Mouse (Mus musculus) lung, postnatal 4 days (tissue): ENCODE results near the gene Dnaja3.

Experiments
- DNase-seq, 2 experiments: peaks; one replicate each; pipeline ENCODE4 v3.0.0; 2021

Gene Dnaja3

DNA sequence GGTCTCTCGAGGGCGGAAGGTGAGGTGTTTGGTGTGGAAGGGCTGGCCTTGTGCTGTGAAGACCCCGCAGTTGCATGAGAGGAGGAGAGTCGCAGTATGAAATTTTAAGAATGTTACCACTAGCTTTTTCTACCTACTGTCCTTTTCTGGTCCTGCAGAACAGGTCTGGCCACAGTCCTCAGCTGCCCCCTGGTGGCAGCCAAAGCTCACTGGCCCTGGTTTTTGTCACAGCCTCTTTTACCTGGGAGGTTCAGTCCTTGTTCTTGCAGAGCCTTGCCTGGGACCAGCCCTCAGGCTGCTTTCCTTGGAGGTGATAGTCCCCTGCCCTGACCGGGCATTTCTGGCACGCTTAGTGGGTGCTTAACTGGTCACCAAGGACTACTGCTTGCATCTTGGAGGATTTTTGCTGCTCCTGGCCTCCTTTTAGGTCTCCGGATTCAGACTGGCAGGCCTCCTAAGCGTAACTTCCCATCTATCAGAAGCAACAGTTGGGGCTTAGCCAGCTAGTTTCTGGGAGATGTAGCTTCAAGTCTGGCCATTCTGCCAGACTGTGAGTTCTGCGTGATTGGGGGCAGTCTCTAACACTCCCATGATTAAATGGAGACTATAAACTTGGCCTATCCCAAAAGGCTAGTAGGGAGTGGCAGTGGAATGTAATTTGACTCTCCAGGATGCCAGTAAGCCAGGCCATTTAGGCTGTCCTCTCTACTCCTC is 31.8 kb upstream of the Dnaja3 start:
- DNase-seq = peak; percentile 86 to 88

DNA sequence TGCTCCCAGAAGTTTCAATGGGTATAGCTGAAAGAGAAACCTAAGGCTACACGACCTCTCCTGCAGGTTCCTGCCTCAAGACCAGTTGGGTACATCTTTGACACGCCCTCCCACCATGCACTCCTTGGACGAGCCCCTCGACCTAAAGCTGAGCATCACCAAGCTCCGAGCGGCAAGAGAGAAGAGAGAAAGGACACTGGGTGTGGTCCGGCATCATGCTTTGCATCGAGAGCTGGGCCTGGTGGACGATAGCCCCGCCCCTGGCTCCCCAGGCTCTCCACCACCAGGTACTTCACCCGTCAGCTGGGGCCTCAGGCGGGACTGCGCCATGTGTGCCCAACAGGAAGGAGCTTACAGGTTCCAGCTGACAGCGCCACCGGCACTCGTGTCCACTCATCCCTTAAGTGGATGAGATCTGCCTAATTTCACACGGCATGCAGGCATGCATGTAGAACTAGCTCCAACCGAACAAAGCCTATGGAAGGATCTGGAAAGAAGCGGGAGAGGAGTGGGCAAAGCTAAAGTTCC is 31.2 kb upstream of the Dnaja3 start:
- peak in 1 of 2 experiments; percentile 67 for DNase-seq

- no peak for DNase-seq
Measured at GRCm38 (mm10) chr16:4611193-4611592, 28.6 kb upstream of the Dnaja3 start.

DNA sequence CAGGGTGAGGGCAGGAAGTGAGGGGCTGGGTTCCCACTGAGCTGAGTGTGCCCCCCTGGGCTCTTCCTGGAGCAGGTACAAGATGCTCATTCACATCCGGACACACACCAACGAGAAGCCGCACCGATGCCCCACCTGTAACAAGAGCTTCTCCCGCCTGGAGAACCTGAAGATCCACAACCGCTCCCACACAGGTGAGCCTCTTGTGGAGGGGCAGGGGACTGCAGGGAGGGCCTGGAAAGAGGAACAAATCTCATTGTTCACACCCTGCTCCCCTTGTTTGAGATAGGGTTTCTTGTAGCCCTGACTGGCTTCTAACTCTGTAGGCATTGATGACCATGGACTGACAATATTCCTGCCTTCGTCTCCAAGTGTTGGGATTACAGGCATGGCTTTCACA is 28.1 kb upstream of the Dnaja3 start:
- DNase-seq = no peak

- no peak for DNase-seq
Measured at GRCm38 (mm10) chr16:4613736-4614135, 26.1 kb upstream of the Dnaja3 start.

GRCm38 (mm10) chr16:4614639-4615038 is 25.1 kb upstream of the Dnaja3 start:
- DNase-seq = no peak

GRCm38 (mm10) chr16:4615297-4615696 is 24.5 kb upstream of the Dnaja3 start:
- no peak for DNase-seq

DNA sequence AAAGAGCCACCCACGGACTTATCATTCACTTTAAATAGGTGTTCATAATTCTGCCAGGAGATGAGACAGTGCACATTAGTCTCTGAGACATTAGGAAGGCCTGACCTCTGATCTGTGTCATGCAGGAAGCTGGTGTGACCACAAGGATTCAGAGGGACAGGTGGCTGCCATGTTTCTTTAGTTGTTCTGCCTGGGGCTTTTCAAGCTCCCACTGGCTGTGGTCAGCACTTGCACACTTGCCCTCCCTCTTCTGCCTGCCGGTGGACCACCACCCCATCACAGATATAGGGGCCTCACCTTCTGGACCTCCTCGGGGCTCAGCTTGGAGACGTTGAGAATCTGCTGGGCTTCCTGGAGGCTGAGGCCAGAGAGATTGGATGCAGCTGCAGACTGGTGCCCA is 23.0 kb upstream of the Dnaja3 start:
- no peak for DNase-seq

DNA sequence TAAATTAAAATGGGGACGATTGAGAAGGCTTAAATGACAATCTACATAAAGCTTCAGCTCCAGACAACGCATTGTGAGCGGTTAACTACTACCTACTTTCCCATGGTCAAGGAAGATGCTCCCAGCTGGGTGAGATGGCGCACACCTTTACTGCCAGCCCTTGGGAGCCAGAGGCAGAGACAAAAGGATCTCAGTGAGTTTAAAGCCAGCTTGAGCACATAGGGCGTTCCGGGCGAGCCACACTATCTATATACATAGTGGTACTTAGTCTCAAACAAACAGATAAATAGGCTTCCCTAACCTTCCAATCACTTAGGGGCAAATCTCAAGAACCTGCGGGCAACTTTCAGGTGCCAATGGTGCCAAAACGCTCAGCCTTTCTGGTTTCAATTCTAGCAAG is 15.7 kb upstream of the Dnaja3 start:
- DNase-seq = no peak

- peak; percentile 94 to 95 for DNase-seq
Measured at GRCm38 (mm10) chr16:4624481-4625110, 15.2 kb upstream of the Dnaja3 start, which contains the start of gene Pam16. Gene Pam16, minus strand, starts transcription at chr16:4624988.

DNA sequence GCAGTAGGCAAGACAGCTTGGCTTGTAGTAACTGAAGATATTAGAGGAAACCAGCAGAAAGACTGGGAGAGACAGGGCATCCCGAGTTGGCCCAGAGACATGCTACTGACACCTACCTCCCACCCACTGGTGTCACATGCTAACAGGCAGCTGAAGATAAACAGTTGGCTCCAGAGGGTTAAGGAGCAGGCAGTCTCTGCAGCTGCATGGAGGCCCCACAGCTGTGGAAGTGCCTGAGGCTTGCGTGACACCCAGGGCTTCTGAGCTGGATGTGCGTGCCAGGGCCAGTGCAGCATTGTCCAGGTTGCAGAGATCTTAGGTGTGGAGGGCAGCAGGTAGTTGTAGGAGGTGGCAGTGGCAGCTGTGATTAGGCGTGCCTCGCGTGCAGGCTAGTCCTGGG is 12.7 kb upstream of the Dnaja3 start:
- DNase-seq = no peak

- no peak for DNase-seq
Measured at GRCm38 (mm10) chr16:4628898-4629419, 10.8 kb upstream of the Dnaja3 start.

DNA sequence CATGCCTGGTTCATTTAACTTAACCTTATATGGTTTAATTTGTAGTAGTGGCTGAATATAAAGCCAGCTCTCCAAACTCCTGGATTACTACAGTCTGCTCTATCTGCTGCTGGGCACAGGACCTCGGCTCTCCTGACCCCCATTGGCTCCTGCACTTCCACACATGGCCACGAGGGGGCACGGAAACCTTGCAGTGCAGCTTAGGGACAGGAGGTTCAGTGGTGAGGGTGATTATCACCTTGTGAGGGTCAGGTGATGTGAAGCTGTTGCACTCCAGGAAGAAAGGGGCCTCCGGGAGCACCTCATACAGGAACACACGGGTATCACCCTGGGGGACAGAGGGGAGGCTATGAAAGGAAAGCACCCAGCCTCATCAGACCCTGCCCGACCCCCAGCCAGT is 9.8 kb upstream of the Dnaja3 start:
- peak; percentile 77 to 87 for DNase-seq

GRCm38 (mm10) chr16:4632050-4632449 is 7.7 kb upstream of the Dnaja3 start:
- peak in 1 of 2 experiments; percentile 58 for DNase-seq

GRCm38 (mm10) chr16:4633661-4634060 is 6.1 kb upstream of the Dnaja3 start:
- DNase-seq = no peak

DNA sequence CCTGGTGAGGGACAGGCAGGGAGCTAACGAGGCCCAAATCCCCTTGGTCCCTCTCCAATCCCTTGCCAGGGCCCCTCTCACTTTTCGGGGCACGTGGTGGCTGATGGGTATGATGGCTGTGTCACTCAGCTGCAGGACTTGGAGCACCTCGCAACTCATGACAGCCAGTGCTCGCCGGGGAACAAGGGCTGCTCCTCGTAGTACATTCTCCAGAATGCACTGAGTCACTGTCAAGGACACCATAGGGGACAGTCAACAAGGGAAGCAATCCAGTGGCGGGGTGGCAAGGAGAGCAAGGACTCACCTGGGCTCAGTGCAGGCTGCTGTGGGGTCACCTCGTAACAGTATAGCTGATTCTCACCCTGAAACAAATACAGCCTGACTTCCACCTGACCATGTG is 5.1 kb upstream of the Dnaja3 start:
- DNase-seq = peak in 1 of 2 experiments; percentile 17

GRCm38 (mm10) chr16:4635760-4636159 is 4.0 kb upstream of the Dnaja3 start:
- no peak for DNase-seq

- no peak for DNase-seq
Measured at GRCm38 (mm10) chr16:4638891-4639390, 848 bp upstream of the Dnaja3 start.

DNA sequence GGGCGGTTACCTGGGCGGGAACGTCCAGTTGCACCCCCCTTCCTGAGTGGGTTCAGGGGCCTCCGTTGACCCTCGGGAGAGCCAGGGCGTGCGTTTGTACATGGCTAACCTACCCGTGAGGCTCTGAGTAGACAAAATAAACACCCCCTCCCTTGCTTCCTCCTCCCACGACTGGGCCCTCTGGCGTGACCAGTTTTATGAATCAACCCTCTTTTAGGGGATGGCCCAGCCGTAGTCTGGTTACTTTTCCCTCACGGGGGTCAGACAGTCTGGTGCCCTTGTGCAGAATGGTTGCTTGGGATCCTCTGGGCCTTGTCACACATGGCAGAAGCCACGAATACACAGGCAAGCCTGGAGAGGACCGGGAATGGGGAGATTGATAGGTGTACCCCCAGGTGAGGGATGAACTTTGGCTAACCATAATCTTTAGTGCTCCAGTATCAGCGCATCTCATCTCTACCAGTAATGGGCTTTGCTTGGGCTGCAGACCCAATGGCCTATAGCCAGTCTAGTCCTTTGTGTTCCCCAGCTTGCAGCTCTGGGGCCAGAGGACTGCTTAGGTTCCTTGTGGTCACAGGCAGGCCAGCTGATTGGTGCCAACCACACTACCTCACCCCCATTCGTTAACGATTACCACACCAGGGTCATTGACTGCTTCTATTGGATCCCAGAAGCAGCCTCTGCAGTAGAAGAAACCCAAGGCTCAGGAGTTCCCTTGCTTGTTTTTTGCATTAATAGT is 647 bp downstream of the Dnaja3 start:
- DNase-seq = peak; percentile 55 to 62

- DNase-seq = peak; percentile 71 to 81
Measured at GRCm38 (mm10) chr16:4641119-4641838, 1.5 kb downstream of the Dnaja3 start.

- peak; percentile 83 to 93 for DNase-seq
Measured at GRCm38 (mm10) chr16:4642190-4642589, 2.4 kb downstream of the Dnaja3 start.

- peak; percentile 41 to 58 for DNase-seq
Measured at GRCm38 (mm10) chr16:4642937-4643336, 3.1 kb downstream of the Dnaja3 start.
